ENCODE assay signal across 9 mouse cellular contexts in the genomic region with DNA sequence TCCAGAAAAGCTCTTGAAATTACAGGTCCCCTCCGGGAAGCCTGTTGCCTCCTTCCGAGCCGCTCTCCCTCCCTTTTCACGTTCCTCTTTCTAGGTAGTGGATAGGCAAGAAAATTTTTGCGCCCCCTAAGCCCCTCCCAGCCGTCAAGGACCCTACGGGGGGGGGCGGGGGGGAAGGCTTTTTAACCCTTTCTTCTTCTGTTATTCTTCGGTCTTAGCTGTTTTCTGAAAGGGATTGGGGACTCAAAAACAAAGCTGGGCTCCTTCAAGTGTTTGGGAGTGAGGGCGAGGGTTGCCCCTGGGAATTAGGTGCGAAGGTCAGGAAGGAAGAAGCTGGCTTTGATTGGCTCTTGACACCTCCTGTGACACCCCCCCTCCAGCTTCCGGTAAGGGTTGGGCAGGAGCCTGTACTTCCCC. TPM values are rescaled to one million over a fixed set of nuclear protein-coding genes. Genes with fewer than 3 reads are reported as not detected.
DNase-seq lines count a peak whose midpoint lies in the region; ATAC-seq lines count a peak whose summit lies in the region.
"Had no signal": no experiment of that assay in that cellular context is flagged by ENCODE, and none has a peak within 500 bp of the region (broad histone marks: within the 10 kb centered on the region; RNA-seq: fewer than 3 reads in every experiment).

No protein-coding gene starts in this region.

- peak; percentile 70 for DNase-seq in adrenal gland, postnatal 10 days
- DNase-seq in adrenal gland, postnatal 4 days (ENCODE audit: low spot score in 2 of 2): no peak
- peak; percentile 51 to 60 for DNase-seq in adrenal gland, postnatal 36 days
- peak; percentile 51 to 71 for DNase-seq in kidney, postnatal 4 days

- H3K9ac ChIP-seq in heart, embryonic 16.5 days (ENCODE audit: low read length): peak overlapping the region; percentile 83
- no peak overlapping the region for H3K9ac ChIP-seq in midbrain, embryonic 15.5 days

- peak overlapping the region; percentile 88 for H3K4me2 ChIP-seq in heart, embryonic 16.5 days (ENCODE audit: low read depth, low read length)
- H3K4me2 ChIP-seq in midbrain, embryonic 15.5 days: peak overlapping the region; percentile 88

- H3K9me3 ChIP-seq in heart, embryonic 16.5 days (replicated peaks; ENCODE audit: control insufficient read depth, low read length): no peaks in the 10 kb centered on the region
- no peaks in the 10 kb centered on the region for H3K9me3 ChIP-seq in midbrain, embryonic 15.5 days

- ATAC-seq in heart, embryonic 16.5 days (replicated peaks; ENCODE audit: extremely low read depth, insufficient read depth, low FRiP score): no peak
- no peak for ATAC-seq in midbrain, embryonic 15.5 days (replicated peaks)
- ATAC-seq in granulocyte monocyte progenitor cell, adult 5-6 weeks (replicated peaks; ENCODE audit: poor library complexity, severe bottlenecking): no peak
- ATAC-seq in erythroid progenitor cell, adult 5-6 weeks (replicated peaks; ENCODE audit: low FRiP score, poor library complexity, severe bottlenecking): no peak

- no peaks in the 10 kb centered on the region for H3K36me3 ChIP-seq in heart, embryonic 16.5 days (ENCODE audit: control insufficient read depth, insufficient read depth)
- H3K36me3 ChIP-seq in midbrain, embryonic 15.5 days (replicated peaks): no peaks in the 10 kb centered on the region
- H3K36me3 ChIP-seq: G1E had no signal

- H3K27me3 ChIP-seq in heart, embryonic 16.5 days (ENCODE audit: control insufficient read depth, insufficient read depth, low read length): 0 out of 2 replicates have a peak, but pooled peaks cover under 1% of the 10 kb centered on the region
- H3K27me3 ChIP-seq in midbrain, embryonic 15.5 days (replicated peaks): peaks cover 43% of the 10 kb centered on the region

- H3K4me1 ChIP-seq in heart, embryonic 16.5 days (ENCODE audit: control insufficient read depth, insufficient read depth, low read length): peaks cover 27% of the 10 kb centered on the region
- peaks cover 34% of the 10 kb centered on the region for H3K4me1 ChIP-seq in midbrain, embryonic 15.5 days

- 2% methylated on average over 12 of the region's 12 CpGs for WGBS in heart, embryonic 16.5 days
- 3% methylated on average over 12 of the region's 12 CpGs for WGBS in midbrain, embryonic 15.5 days

- H3K4me3 ChIP-seq in heart, embryonic 16.5 days (ENCODE audit: low read length): peak overlapping the region; percentile 87
- peak overlapping the region; percentile 63 for H3K4me3 ChIP-seq in midbrain, embryonic 15.5 days

- peak overlapping the region; percentile 100 for H3K27ac ChIP-seq in heart, embryonic 16.5 days (ENCODE audit: low read length)
- no peak overlapping the region for H3K27ac ChIP-seq in midbrain, embryonic 15.5 days

RNA-seq across cellular contexts. Expression of gene Fosl2, which starts 1.5 kb away (rescaled TPM):
- total RNA-seq in adrenal gland, postnatal 10 days (2021): 100 to 1,000 TPM; 167 to 194 TPM
- total RNA-seq in adrenal gland, postnatal 4 days (2021): 100 to 1,000 TPM; 248 to 278 TPM
- total RNA-seq in adrenal gland, postnatal 36 days (2021): 100 to 1,000 TPM; 450 to 501 TPM
- 2.4 and 2.5 TPM in 2 replicates for polyA plus RNA-seq in heart, embryonic 16.5 days (2015; fragmentation: Nextera tagmentation; extraction: Ambion mirVana)
- 0.41 and 0.54 TPM in 2 replicates for polyA plus RNA-seq in midbrain, embryonic 15.5 days (2015; fragmentation: Nextera tagmentation; extraction: Ambion mirVana)
- total RNA-seq in granulocyte monocyte progenitor cell, adult 5-6 weeks (2014; fragmentation: Nextera tagmentation): 23.4 and 24.7 TPM in 2 replicates
- 9.1 and 11.2 TPM in 2 replicates for total RNA-seq in granulocyte monocyte progenitor cell, adult 5-6 weeks (2017)
- 7.9 and 12.2 TPM in 2 replicates for total RNA-seq in erythroid progenitor cell, adult 5-6 weeks (2015; ENCODE audit: low replicate concordance)
- total RNA-seq in erythroid progenitor cell, adult 5-6 weeks (2017; ENCODE audit: low replicate concordance): 2.4 and 2.9 TPM in 2 replicates

Comparison
In these comparisons a context has a peak if more than half of its experiments do, and no peak if none do; other contexts are left out.
1. DNase-seq: peak in adrenal gland, postnatal 10 days (single experiment), adrenal gland, postnatal 36 days (2 of 2) and kidney, postnatal 4 days (2 of 2); none in adrenal gland, postnatal 4 days (0 of 2).
2. RNA of gene Fosl2, which starts 1.5 kb away (total RNA-seq): 450 to 501 TPM in adrenal gland, postnatal 36 days, 248 to 278 TPM in adrenal gland, postnatal 4 days and 167 to 194 TPM in adrenal gland, postnatal 10 days; 9.1 to 24.7 TPM in granulocyte monocyte progenitor cell, adult 5-6 weeks and 2.4 to 12.2 TPM in erythroid progenitor cell, adult 5-6 weeks; every median in the first group is over 4 times any median in the second.